Mouse (Mus musculus) liver, embryonic 16.5 days (tissue): Measurements from ENCODE around the gene Gm10382. TPM values are rescaled to one million over a fixed set of nuclear protein-coding genes. Genes with fewer than 3 reads are reported as not detected.
A peak's percentile ranks its signal among the peaks of the same experiment; 100 is the strongest.
"Not testable (repeated sequence)": the region's sequence is repeated elsewhere in the genome, so short reads cannot be mapped to it uniquely, and the experiment has no call there.

Experiments
- ATAC-seq: fragments of 200-750 bp; cut with Nextera tagmentation; 2 replicates; pipeline ENCODE4 v1.8.0; 2017; ENCODE audit warnings: low read depth, mild to moderate bottlenecking, moderate number of reproducible peaks, moderate library complexity
- H3K27ac ChIP-seq: fragments of 300-500 bp; sonication (generic); 2 replicates; pipeline ENCODE4 v1.5.1; 2014; ENCODE audit warnings: mild to moderate bottlenecking, low read length
- H3K27me3 ChIP-seq: fragments of 300-500 bp; sonication (generic); 2 replicates; pipeline ENCODE4 v1.6.1; 2014; ENCODE audit warnings: low read depth, low read length, mixed read lengths; ENCODE audit not compliant: control insufficient read depth, insufficient read depth
- H3K36me3 ChIP-seq: fragments of 300-500 bp; sonication (generic); 2 replicates; pipeline ENCODE4 v1.6.1; 2014; ENCODE audit warnings: mild to moderate bottlenecking; ENCODE audit not compliant: control insufficient read depth, insufficient read depth
- H3K4me1 ChIP-seq: fragments of 300-500 bp; sonication (generic); 2 replicates; pipeline ENCODE4 v1.6.1; 2014; ENCODE audit warnings: low read depth, low read length, mixed read lengths; ENCODE audit not compliant: control insufficient read depth
- H3K4me2 ChIP-seq: fragments of 300-500 bp; sonication (generic); 2 replicates; pipeline ENCODE4 v1.6.1; 2014; ENCODE audit warnings: low read depth, low read length, mixed read lengths
- H3K4me3 ChIP-seq: fragments of 300-500 bp; sonication (generic); 2 replicates; pipeline ENCODE4 v1.5.1; 2014; ENCODE audit warnings: low read depth, mild to moderate bottlenecking, low read length
- H3K9ac ChIP-seq: fragments of 300-500 bp; sonication (generic); 2 replicates; pipeline ENCODE4 v1.6.1; 2014; ENCODE audit warnings: low read depth, low read length
- H3K9me3 ChIP-seq: fragments of 300-500 bp; sonication (generic); replicated peaks from 2 replicates; pipeline ENCODE4 v1.6.1; 2016; ENCODE audit warnings: low read length; ENCODE audit not compliant: control insufficient read depth
- WGBS: fragments of 180-500 bp; shearing (Covaris S2); extraction: QIAGEN DNeasy Blood & Tissue Kit; methylation state at CpG from one replicate; pipeline ENCODE4 v1.1.7; 2014; ENCODE audit not compliant: insufficient replicate concordance; 5-methylcytosine and 5-hydroxymethylcytosine counted together
- polyA plus RNA-seq: library from polyadenylated mRNA; unstranded; fragments of >200 nt; fragmentation: Nextera tagmentation; extraction: Ambion mirVana; gene quantifications from 2 replicates; pipeline ENCODE4 v1.2.1, GENCODE M21; 2015

Gene Gm10382
- polyA plus RNA-seq, 1 experiment from 2014 or later: 0.18 TPM

- WGBS: 46% methylated on average over 13 of the region's 13 CpGs
- no peak for ATAC-seq
- peak overlapping the region; percentile 75 for H3K9ac ChIP-seq
- H3K27me3 ChIP-seq: peaks cover 7% of the 10 kb centered on the region; the same call in 1 of the 2 replicates
- peak overlapping the region; percentile 74 for H3K4me3 ChIP-seq
- H3K36me3 ChIP-seq: no peaks in the 10 kb centered on the region
- peak overlapping the region; percentile 96 for H3K4me2 ChIP-seq
- no peak overlapping the region; the same call in 1 of the 2 replicates for H3K27ac ChIP-seq
- H3K4me1 ChIP-seq: peaks cover 47% of the 10 kb centered on the region
- no peaks in the 10 kb centered on the region for H3K9me3 ChIP-seq
These were observed 18.1 kb downstream of the Gm10382 start for GRCm38 (mm10) chr5:125407020-125407830.

- Histone ChIP-seq H3K27me3 (0 out of 2 replicates have a peak, but pooled peaks cover 1% of the 10 kb centered on the region), H3K27ac (no peak overlapping the region), H3K4me2 (peak overlapping the region; percentile 51), H3K4me1 (peaks cover 47% of the 10 kb centered on the region), H3K9ac (no peak overlapping the region), H3K9me3 (no peaks in the 10 kb centered on the region), H3K4me3 (peak overlapping the region; percentile 58; the same call in 1 of the 2 replicates), H3K36me3 (no peaks in the 10 kb centered on the region)
- ATAC-seq: no peak
- WGBS: 37% methylated on average over 14 of the region's 14 CpGs
These were observed 18.9 kb downstream of the Gm10382 start for GRCm38 (mm10) chr5:125407910-125408575.

GRCm38 (mm10) chr5:125408842-125409241 lies 19.7 kb downstream of the Gm10382 start:
- H3K27ac ChIP-seq: peak overlapping the region; percentile 62
- H3K4me3 ChIP-seq: peak overlapping the region; percentile 58
- no peaks in the 10 kb centered on the region for H3K27me3 ChIP-seq
- peak; percentile 68 for ATAC-seq
- H3K4me2 ChIP-seq: peak overlapping the region; percentile 75
- no peaks in the 10 kb centered on the region for H3K36me3 ChIP-seq
- 2% methylated on average over 13 of the region's 13 CpGs for WGBS
- peaks cover 46% of the 10 kb centered on the region for H3K4me1 ChIP-seq
- peak overlapping the region; percentile 38; the same call in 1 of the 2 replicates for H3K9ac ChIP-seq
- no peaks in the 10 kb centered on the region for H3K9me3 ChIP-seq

GRCm38 (mm10) chr5:125409348-125410090 lies 20.4 kb downstream of the Gm10382 start:
- H3K4me2 ChIP-seq: peak overlapping the region; percentile 75
- peaks cover 43% of the 10 kb centered on the region for H3K4me1 ChIP-seq
- H3K9me3 ChIP-seq: no peaks in the 10 kb centered on the region
- no peaks in the 10 kb centered on the region for H3K36me3 ChIP-seq
- H3K27ac ChIP-seq: peak overlapping the region; percentile 62
- H3K9ac ChIP-seq: peak overlapping the region; percentile 38; the same call in 1 of the 2 replicates
- 16% methylated on average over 20 of the region's 20 CpGs for WGBS
- H3K4me3 ChIP-seq: peak overlapping the region; percentile 58
- H3K27me3 ChIP-seq: no peaks in the 10 kb centered on the region
- peak; percentile 35 for ATAC-seq

GRCm38 (mm10) chr5:125411972-125412530 lies 22.9 kb downstream of the Gm10382 start:
- Histone ChIP-seq H3K9ac (no peak overlapping the region), H3K36me3 (peaks cover 18% of the 10 kb centered on the region), H3K27me3 (no peaks in the 10 kb centered on the region), H3K4me1 (peaks cover 27% of the 10 kb centered on the region), H3K4me3 (no peak overlapping the region), H3K4me2 (no peak overlapping the region), H3K27ac (no peak overlapping the region), H3K9me3 (no peaks in the 10 kb centered on the region)
- 50% methylated on average over 5 of the region's 5 CpGs for WGBS
- ATAC-seq: no peak

- peaks cover 22% of the 10 kb centered on the region for H3K4me1 ChIP-seq
- H3K4me3 ChIP-seq, H3K9me3 ChIP-seq, H3K27me3 ChIP-seq, H3K9ac ChIP-seq, H3K4me2 ChIP-seq, ATAC-seq, H3K27ac ChIP-seq: not testable (repeated sequence)
- 68% methylated on average over 8 of the region's 8 CpGs for WGBS
- peaks cover 19% of the 10 kb centered on the region for H3K36me3 ChIP-seq
These were observed 23.4 kb downstream of the Gm10382 start for GRCm38 (mm10) chr5:125412536-125412935.

GRCm38 (mm10) chr5:125413763-125414162 lies 24.6 kb downstream of the Gm10382 start:
- ATAC-seq: no peak

GRCm38 (mm10) chr5:125416183-125416582 lies 27.1 kb downstream of the Gm10382 start:
- no peak for ATAC-seq
- Histone ChIP-seq H3K4me1 (no peaks in the 10 kb centered on the region), H3K4me2 (no peak overlapping the region), H3K36me3 (peaks cover 25% of the 10 kb centered on the region), H3K9ac (no peak overlapping the region), H3K27ac (no peak overlapping the region), H3K9me3 (no peaks in the 10 kb centered on the region), H3K27me3 (no peaks in the 10 kb centered on the region), H3K4me3 (no peak overlapping the region)
- 78% methylated on average over 8 of the region's 8 CpGs for WGBS

More at GRCm38 (mm10) chr5:125413763-125414162, 24.6 kb downstream of the Gm10382 start:
- Histone ChIP-seq H3K4me2 (no peak overlapping the region), H3K4me1 (peaks cover 12% of the 10 kb centered on the region), H3K9ac (no peak overlapping the region), H3K27ac (no peak overlapping the region), H3K36me3 (peaks cover 19% of the 10 kb centered on the region), H3K4me3 (no peak overlapping the region), H3K27me3 (no peaks in the 10 kb centered on the region), H3K9me3 (no peaks in the 10 kb centered on the region)
- 73% methylated on average over 4 of the region's 4 CpGs for WGBS
